Mouse (Mus musculus) cerebellum, postnatal 25 days (tissue): Measurements from ENCODE around the gene Sptlc2.
A peak's percentile ranks its signal among the peaks of the same experiment; 100 is the strongest.
"Not testable (repeated sequence)": the region's sequence is repeated elsewhere in the genome, so short reads cannot be mapped to it uniquely, and the experiment has no call there.

Experiments
- DNase-seq, 2 experiments: peaks; one replicate each; pipeline ENCODE4 v3.0.0; 2021; ENCODE audit warnings: mixed read lengths in 2 of 2

Gene Sptlc2

GRCm38 (mm10) chr12:87330213-87330612 is 57.9 kb downstream of the Sptlc2 start:
- no peak for DNase-seq

GRCm38 (mm10) chr12:87328025-87328424 is 60.1 kb downstream of the Sptlc2 start:
- DNase-seq: no peak

DNA sequence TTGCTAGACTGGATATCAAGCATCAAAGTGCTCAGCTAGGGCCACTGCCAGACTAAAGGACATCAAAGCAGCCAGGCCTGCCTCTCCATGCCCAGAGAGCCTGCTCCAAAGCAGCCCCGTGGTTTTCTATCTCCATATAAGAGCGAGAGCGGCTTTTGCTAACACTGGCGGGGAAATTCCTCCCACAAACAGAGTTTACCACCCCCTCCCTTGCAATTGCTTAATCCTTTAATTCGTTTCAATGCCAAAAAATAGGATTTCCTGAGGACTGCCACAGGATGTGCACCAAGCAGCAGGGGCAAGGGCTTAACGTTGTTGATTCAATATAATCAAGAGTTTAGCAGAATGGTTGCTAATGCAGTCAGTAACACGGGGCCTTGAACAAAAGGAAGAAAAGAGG is 60.5 kb downstream of the Sptlc2 start:
- no peak for DNase-seq

GRCm38 (mm10) chr12:87325452-87325851 is 62.7 kb downstream of the Sptlc2 start:
- no peak for DNase-seq

- no peak for DNase-seq
These were observed 68.9 kb downstream of the Sptlc2 start for GRCm38 (mm10) chr12:87319229-87319628.

DNA sequence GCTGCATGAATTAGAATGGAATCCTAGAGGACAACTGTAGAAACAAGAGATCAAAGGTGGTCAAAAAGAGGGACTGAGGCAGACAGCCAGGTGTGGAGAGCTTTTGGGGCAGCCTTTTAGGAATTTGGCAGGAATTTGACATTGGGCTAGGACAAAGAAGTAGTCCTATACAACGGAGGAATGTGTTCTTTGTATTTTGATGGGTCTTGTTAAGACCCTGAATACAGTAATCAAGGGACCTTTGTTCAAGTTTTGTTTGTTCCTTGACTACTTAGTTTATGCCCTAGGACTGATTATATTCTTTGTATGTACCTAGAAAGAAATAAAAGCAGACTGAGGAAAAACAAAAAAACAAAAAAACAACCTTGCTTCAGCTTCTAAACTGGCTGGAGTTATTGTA is 70.2 kb downstream of the Sptlc2 start:
- no peak for DNase-seq

- DNase-seq: no peak
These were observed 75.1 kb downstream of the Sptlc2 start for GRCm38 (mm10) chr12:87313098-87313497.

DNA sequence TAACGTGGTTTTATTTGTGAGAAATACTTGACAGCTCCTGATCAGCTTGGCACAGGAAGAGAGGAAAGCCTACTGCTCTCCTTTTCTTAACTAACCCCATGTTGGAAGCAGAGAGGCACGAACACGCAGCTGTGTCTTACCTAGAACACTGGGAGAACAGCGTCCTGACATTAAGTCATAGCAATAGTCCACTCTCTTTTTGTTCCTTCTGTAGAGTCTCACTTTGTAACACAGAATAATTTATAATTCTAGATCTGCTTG is 81.6 kb downstream of the Sptlc2 start:
- not testable (repeated sequence) for DNase-seq

DNA sequence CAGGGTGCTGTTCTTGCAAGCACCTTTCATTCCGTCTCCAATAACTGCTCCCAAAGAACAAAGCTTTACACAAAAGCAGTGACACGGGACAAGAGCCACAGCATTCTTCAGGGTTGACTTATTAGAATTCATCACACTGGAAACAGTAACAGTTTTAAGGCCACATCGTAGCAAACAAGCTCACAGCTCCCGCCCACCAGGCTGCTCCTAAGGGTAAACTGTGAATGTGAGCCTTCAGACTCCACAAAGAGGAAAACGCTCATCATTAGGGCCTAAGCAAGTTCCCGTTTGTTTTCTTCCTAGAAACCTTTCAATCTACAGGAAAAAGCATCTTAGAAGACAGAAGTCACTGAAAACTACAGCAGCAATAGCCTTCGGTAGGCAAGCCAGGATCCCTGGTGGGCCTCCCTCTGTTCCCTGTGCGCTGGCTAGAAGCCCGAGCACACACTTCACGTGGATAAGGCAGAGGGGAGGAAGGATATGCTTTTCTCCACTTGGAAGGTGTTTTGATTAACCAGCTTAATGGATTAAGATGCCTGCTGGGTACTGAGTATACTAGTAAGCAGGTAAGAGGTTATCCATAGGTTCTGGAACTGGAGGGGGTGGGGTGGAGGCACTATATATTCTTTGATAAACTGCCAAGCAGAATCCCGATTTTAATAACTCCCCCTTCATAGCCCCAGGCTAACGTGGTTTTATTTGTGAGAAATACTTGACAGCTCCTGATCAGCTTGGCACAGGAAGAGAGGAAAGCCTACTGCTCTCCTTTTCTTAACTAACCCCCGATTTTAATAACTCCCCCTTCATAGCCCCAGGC is 82.2 kb downstream of the Sptlc2 start:
- DNase-seq: peak; percentile 65 to 71

DNA sequence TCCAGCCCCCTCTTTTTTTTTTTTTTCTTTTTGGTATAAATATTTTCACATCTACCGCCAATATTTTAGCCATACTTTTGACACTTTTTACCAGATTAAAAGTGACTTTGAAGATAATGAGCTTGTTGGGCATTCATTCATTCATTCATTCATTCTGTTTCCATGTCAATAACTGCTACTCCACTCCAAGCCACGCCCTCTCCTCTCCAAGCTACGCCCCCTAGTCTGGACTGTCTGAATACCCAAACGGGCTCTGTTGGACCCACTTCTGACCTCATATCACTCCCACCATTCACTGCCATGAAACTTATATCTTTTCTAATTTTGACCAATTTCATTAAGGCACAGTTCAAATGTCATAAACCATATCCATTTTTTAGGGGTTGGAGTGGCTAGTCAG is 87.0 kb downstream of the Sptlc2 start:
- DNase-seq: no peak

GRCm38 (mm10) chr12:87300441-87300690 is 87.8 kb downstream of the Sptlc2 start:
- DNase-seq: peak in 1 of 2 experiments; percentile 5

DNA sequence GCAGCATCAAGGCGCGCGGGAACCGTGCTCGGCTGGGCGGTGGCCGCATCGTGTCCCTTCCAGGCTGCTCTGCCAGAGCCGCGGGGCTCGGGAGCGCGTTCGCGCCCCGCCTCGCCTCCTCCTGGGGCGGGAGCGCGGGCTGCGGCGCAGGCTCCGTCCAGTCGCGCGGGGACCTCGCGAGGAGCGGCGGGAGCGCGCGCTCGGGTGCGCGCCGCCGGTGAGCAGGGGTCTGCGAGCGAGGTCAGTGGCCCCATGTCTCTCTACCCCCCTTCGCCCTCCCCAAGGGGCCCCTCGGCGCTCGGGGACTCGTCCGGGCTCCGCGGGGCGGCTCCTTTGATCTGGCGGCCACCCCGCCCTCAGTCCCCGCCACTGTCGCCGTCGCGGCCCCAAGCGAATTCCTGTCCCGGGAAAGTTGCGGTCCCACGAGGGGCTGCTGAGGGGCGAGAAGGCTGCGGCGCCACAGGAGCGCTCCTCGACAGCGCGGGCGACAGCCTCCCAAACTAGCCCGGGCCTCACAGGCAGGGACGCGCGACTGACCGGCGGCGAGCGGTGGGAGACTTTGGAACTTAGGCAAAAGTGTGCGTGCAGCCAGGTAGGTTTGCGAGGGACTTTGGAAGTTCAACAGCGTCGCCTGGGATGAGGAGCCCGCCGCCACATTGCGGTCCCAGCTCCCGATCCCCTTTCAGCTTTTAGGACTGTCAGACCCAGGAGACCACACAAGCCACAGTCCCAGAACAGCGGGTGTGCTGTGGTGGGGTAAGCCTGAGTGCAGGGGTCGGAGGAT is 88.3 kb downstream of the Sptlc2 start, which contains the start of gene Ism2:
TSS of gene Ism2 (minus strand) at position 49 of the 784 bp plus-strand sequence.
- DNase-seq: peak in 1 of 2 experiments; percentile 46

DNA sequence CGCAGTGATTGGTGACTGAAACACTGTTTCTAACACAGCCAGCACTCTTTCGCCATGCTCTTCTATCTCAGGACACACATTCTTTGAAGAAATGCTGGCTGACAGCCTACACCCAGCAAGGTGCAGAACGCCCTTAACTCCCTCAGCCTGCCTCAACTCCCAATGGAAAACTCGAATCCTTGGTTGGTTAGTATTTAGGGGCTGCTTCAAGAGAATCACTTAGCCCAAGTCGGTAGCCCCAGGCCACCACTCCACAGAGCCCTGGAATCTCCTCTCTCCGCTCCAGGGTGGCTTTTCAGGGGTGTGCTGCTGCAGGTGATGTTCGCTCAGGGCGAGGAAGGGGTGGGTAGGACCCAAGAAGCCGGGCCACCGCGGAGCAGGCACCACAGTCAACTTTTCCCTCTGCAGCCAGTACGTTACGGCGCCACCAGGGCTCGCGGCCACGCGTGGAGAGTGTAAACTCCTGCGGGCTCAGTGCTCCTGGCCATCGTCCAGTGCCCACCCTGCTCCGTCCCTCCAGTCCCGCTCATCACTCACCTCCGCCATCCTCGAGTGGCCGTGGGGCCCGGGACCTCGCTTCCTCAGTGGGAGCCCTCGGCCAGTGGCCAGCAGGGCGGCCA is 89.0 kb downstream of the Sptlc2 start:
- peak in 1 of 2 experiments; percentile 60 for DNase-seq

GRCm38 (mm10) chr12:87293934-87294333 is 94.2 kb downstream of the Sptlc2 start:
- no peak for DNase-seq

DNA sequence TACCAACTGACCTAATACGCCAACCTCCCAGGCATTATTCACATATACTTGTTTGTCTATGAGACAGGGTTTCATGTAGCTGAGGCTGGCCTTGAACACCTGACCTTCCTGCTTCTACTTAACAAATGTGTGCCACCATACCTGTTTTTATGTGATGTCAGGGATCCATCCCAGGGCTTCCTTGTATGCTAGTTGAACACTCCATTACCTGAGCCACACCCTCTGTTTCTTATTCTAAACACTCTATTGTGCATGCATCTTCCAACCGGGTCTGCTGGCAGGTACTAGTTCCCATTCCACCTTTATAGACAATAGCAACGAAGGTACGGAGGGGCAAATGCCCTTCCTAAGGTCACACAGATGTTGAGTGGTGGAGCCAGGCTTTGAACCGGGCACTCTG is 99.1 kb downstream of the Sptlc2 start:
- DNase-seq: no peak

- DNase-seq: no peak
These were observed 103.4 kb downstream of the Sptlc2 start for GRCm38 (mm10) chr12:87284726-87285125.

GRCm38 (mm10) chr12:87284268-87284667 is 103.9 kb downstream of the Sptlc2 start:
- DNase-seq: no peak

DNA sequence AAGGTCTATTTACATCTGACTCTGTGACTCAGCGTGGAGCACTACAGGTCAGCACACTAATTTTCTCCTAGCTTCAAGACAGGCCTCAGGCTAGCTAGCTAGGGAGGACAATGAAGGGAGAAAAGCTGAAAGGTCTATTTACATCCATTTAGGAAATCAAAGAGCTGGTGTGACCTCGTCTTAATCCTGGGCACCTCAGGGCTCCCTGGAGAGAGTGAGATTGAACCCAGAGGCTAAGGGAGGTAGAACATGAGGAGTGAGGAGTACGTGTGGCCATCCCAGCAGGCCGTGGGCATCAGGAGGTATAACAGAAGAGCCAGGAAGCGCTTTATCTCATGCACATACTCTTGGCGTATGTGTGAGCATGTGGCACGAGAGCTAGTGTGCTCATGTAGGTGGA is 104.4 kb downstream of the Sptlc2 start:
- DNase-seq: no peak

- DNase-seq: no peak
These were observed 105.4 kb downstream of the Sptlc2 start for GRCm38 (mm10) chr12:87282743-87283142.

GRCm38 (mm10) chr12:87281766-87282165 is 106.4 kb downstream of the Sptlc2 start:
- no peak for DNase-seq

GRCm38 (mm10) chr12:87279879-87280278 is 108.3 kb downstream of the Sptlc2 start:
- DNase-seq: no peak

DNA sequence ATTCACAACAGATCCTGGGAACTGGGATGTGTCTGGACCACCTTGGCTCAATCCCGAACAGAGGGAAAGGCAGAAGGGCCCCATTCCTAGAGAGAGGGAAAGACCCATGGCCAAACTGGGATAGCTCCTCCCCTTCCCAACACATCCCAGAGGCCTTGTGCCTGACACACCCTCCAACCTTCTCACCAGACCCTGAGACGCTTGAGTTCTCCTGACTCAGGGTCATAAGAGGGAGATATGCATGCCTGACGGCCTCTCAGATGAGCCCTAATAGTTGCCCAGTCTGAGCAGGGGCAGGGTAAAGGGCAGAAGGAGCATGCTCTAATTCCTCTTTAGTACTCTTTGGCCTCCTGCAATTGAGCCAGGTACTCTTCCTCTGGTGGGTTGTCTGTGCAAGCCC is 108.8 kb downstream of the Sptlc2 start:
- DNase-seq: no peak

DNA sequence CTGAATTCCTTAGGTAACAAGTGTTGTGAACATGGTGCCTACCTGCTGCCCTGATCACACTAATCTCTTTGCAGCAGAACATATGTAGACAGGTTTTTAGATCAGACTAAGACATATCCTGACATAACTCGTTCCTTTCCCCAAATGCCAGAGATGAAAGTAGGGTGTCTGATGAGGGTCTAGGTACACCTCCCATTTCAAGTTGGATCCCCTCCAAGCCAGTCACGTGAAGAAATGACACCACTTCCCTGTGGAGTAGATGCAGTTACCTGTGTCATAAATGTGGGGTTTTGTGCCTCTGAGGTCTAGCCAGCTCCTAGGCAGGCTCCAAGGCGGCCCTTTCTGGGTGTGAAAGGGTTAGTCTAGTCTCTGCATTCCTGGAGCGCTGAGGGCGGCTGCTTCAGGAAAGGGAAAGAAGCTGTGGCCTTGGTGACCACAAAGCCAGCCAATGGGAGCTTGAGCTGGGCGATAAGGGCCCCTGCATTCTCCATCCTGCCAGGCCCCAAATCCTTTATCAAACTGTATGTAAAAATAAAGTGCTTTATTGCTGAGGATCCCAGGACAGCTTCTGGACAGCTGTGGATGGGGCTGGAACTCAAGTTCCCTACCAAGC is 109.9 kb downstream of the Sptlc2 start:
- no peak for DNase-seq

DNA sequence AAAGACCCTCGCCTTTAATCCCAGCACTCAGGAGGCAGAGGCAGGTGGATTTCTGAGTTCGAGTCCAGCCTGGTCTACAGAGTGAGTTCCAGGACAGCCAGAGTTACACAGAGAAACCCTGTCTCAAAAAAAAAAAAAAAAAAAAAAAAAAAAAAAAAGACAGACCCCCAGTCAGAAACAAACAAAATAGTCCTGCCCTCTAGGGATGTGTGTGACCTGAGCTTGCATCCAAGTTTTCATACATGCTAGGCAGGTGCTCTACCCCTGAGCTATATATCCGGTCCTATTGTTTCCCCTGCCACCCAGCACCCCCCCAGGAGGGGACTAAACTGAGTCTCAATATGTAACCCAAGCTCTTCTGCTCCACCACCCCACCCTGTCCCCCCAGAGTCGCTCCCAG is 110.9 kb downstream of the Sptlc2 start:
- not testable (repeated sequence) for DNase-seq
